Mouse (Mus musculus) neutrophil, adult 5-6 weeks (primary cell): ENCODE data around the gene Lbp. TPM values are rescaled to one million over a fixed set of nuclear protein-coding genes. Genes with fewer than 3 reads are reported as not detected.

ENCODE experiments used
- ATAC-seq: fragments of 151-379, 151-347 bp; 2 replicates; pipeline ENCODE4 v1.8.0; 2017; ENCODE audit warnings: mild to moderate bottlenecking, moderate TSS enrichment; ENCODE audit not compliant: insufficient number of reproducible peaks, poor library complexity, low FRiP score, severe bottlenecking; ENCODE audit errors: extremely low read depth
- total RNA-seq: library from RNA; stranded (forward); fragments of 200-1000 nt; gene quantifications from 2 replicates; pipeline ENCODE4 v1.2.3, GENCODE M21; 2017

Gene Lbp
- total RNA-seq: 1.2 and 2.6 TPM in 2 replicates

GRCm38 (mm10) chr2:158305948-158306695 is at the start of gene Lbp:
Gene Lbp (plus strand): TSS chr2:158306493.
- peak; percentile 43; the same call in 1 of the 2 replicates for ATAC-seq

- no peak for ATAC-seq
Observed at GRCm38 (mm10) chr2:158256894-158257293, 49.4 kb upstream of the Lbp start.

- peak; percentile 77 for ATAC-seq
Observed at GRCm38 (mm10) chr2:158258005-158258418, 48.3 kb upstream of the Lbp start, which contains the start of gene Bpi. Gene Bpi (plus strand): TSS chr2:158258094.

GRCm38 (mm10) chr2:158258781-158259180 is 47.5 kb upstream of the Lbp start:
- peak; percentile 53 for ATAC-seq

- no peak for ATAC-seq
Observed at GRCm38 (mm10) chr2:158259498-158259897, 46.8 kb upstream of the Lbp start.

DNA sequence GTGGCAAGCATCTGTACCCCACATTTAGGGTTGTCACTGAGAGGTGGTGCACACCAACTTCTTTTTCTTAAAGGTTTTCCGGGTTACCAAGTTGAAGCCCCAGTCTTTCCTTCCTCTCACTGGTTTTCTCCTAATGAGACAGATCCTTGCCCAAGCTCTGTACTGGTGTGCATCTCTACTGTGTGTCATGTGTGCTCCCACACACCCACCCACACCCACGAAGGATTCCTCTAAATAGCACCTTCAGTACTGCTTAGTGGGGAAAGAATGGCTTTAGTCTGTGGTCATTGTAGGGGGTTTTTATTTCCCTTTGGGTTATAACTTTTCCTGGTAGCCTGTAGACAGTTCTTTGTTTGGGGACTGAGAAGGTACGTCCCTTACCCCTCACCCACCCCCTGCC is 41.4 kb upstream of the Lbp start:
- no peak for ATAC-seq

DNA sequence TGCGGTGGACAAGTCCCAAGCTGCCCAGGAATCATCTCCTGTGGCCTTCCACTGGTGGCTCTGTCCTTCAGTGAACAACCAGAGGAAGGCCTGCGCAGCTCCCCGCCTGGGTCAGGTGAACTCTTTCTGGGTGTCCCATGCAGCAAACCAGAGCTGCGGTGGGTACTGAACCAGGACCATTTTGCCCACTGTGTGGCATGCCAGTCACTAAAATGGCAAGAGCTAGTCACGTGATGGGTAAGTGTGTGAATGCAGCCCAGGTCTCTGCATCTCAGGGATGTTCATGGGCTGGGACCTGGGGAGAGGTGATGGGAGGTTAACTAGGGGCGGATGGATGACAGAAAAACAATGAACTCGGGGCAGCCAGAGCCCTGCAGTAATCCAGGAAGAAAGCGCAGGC is 36.3 kb upstream of the Lbp start:
- no peak for ATAC-seq

DNA sequence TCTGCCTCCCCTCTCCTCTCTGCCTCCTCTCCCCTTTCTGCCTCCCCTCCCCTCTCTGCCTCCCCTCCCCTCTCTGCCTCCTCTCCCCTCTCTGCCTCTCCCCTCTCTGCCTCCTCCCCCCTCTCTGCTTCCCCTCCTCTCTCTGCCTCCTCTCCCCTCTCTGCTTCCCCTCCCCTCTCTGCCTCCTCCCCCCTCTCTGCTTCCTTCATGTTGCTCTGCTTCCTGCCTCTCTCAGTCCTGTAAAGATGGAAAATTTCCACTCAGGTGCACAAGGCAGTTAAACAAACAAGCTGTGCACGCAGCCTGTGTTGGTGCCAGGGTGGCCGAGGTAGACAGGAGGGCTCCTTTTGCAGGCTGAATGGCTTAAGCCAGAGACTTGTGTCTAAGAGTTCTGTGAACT is 32.6 kb upstream of the Lbp start:
- ATAC-seq: no peak

GRCm38 (mm10) chr2:158275349-158275748 is 30.9 kb upstream of the Lbp start:
- ATAC-seq: no peak

GRCm38 (mm10) chr2:158275811-158276210 is 30.5 kb upstream of the Lbp start:
- ATAC-seq: no peak

DNA sequence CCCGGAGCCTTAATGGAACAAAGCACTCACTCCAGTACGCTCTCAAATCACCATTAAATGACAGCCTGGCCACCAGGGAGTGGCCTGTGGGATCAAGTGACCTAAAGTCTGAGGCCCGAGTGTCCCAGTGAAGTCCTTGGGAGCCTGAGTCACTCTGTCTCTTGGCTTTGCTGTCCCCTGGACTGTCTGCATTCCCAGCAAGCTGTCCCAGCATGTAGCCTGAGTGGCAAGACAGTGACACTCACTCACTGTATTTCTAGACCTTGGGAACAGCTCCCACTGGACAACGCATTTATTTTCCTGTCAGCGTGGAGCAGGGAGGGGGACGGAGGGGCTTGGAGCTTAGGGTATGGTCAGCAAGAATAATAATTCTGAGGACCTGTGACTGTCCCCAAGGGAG is 29.8 kb upstream of the Lbp start:
- no peak for ATAC-seq

GRCm38 (mm10) chr2:158276878-158277277 is 29.4 kb upstream of the Lbp start:
- no peak for ATAC-seq

- ATAC-seq: no peak
Observed at GRCm38 (mm10) chr2:158279656-158280055, 26.6 kb upstream of the Lbp start.

DNA sequence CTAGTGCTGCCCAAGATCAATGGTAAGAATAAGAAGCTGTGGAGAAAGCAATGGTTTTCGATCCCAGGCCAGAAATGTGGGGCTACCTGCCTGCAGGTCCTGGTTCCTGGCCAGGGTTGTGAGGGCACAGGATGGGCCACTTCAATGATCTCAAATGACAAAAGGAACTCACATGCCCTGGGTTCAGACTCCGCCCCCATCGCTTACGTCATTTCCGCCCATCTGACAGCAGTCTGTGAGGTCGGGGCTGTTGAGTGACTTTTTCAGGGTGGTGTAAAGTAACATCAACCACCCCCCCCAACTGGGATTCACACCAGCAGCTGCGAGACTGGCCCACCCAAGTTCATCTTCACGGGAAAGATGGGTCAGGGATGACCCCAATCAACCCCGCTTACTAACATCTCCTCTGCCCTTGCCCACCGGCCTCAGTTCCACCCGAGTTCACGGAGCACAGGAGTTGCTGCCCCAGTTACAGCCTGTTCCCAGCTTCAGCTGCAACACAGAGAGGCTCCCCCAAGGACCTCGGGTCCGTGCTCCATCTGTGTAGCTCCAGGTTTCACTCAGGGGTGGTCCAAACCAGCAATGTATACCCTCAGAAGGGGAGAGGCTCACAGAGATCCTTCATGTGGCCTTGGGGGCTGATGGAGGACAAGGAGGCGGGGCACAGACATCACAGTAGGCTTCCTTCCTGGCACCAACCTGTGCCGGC is 24.6 kb upstream of the Lbp start:
- ATAC-seq: no peak

- no peak for ATAC-seq
Observed at GRCm38 (mm10) chr2:158283136-158283535, 23.2 kb upstream of the Lbp start.

DNA sequence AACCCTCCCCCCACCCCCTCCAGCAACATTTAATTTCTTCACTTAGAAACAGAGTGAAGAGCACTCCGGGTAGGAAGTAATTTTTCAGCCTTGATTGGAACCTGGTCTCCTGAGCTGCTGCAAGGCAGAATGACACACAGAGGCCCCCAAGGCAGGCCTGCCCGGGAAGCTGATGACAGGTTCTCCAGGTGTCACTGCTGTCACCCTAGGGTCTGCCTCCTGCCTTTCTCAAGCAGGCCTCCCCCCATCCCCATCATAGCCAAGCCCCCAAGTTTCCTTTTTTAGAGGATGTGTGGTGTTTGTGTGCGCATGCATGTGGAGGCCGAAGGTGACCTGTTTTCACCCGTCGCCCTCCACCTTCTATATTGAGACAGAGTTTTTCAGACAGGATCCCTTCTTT is 22.5 kb upstream of the Lbp start:
- no peak for ATAC-seq

GRCm38 (mm10) chr2:158284571-158284970 is 21.7 kb upstream of the Lbp start:
- peak; percentile 74; the same call in 1 of the 2 replicates for ATAC-seq

DNA sequence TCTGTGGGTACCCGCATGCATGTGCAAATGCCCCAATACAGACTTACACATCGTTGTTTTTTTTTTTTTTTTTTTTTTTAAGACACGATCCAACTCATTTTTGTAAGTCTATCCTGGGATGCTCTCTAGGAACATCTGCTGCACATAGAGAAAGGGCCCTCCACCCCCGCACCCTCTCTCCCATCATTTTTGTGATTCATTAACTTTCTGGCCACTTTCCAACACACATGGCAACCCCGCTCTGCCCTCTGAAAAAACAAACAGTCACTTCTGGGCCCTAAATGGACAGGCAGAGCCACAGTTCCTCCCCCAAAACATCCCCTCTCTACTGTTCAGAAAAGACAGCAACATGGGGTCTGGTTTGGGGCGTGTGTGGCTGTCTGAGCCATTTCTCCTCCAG is 20.6 kb upstream of the Lbp start:
- ATAC-seq: no peak

- no peak for ATAC-seq
Observed at GRCm38 (mm10) chr2:158295700-158296099, 10.6 kb upstream of the Lbp start.

DNA sequence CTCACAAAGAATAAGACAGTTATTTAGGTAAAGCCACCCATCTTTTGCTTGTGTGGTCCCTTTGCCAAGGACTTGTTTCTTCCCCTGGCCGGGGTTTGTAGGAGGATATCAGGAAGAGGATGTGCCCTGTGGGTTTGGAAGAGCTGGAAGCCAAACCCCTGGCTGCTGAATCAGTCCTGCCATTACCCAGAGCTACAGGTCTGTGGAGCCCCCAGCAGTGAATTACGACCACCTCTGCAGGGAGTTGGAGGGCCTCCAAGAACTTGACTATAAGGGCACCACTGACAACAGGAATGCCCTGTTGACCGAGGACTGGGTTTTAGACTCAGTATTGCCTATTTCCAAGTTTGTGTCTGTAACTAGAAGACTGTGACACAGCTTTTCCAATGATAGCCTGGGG is 7.1 kb upstream of the Lbp start:
- ATAC-seq: no peak
